In the genomic region with DNA sequence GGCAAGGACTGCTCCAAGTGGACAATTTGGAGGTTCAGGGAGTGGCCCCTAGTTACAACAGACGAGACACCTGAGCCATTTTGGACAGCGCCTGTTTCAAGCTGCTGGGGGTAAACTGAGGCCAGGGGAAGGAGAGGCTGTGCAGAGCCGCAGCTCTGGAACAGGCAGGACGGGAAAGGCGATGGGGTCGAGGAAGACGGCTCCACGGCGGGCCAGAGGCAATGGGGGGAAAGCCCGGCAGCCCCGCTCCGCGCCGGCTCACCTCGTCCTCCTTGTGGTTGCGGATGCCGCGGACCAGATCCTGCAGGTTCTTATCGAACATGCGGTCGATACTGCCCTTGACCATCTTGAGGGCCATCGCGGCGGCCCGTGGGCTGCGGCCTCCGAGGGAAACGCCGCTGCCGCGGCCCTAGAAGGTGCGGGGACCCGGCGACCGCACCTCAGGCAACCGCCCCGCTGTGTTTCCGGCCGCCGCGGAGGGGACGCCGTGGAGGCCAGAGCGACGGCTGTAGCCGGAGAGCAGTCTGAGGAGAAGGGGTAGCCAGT, we compare ENCODE assay signal across 8 mouse cellular contexts. TPM values are rescaled to one million over a fixed set of nuclear protein-coding genes. Genes with fewer than 3 reads are reported as not detected.
DNase-seq lines count a peak whose midpoint lies in the region; ATAC-seq and TF ChIP-seq lines count a peak whose summit lies in the region.

No protein-coding gene starts in this region.

- peak overlapping the region; percentile 99 for H3K9ac ChIP-seq in forebrain, embryonic 15.5 days (replicated peaks)
- H3K9ac ChIP-seq in liver, embryonic 14.5 days (replicated peaks): peak overlapping the region; percentile 96

- H3K4me2 ChIP-seq in forebrain, embryonic 15.5 days (replicated peaks): peak overlapping the region; percentile 80
- H3K4me2 ChIP-seq in liver, embryonic 14.5 days (ENCODE audit: low read depth): peak overlapping the region; percentile 99

- no peaks in the 10 kb centered on the region for H3K36me3 ChIP-seq in forebrain, embryonic 15.5 days
- H3K36me3 ChIP-seq in liver, embryonic 14.5 days (replicated peaks; ENCODE audit: control insufficient read depth, insufficient read depth, low read depth): no peaks in the 10 kb centered on the region; the same call in 1 of the 2 replicates

- DNase-seq in left cerebral cortex, postnatal 36 days (ENCODE audit: low spot score in 2 of 2): peak; percentile 32 to 44
- DNase-seq in left cerebral cortex, adult 18-20 months (ENCODE audit: low spot score in 2 of 2): no peak
- DNase-seq in liver, embryonic 14.5 days (ENCODE audit: low read depth in 3 of 3, low spot score in 3 of 3): peak in 1 of 3 experiments; percentile 17
- DNase-seq in ovary, postnatal 14 days (ENCODE audit: low spot score): no peak
- DNase-seq in thymus, postnatal 25 days: no peak
- no peak for DNase-seq in right cerebral cortex, postnatal 25 days

- no peaks in the 10 kb centered on the region for H3K27me3 ChIP-seq in forebrain, embryonic 15.5 days
- no peaks in the 10 kb centered on the region for H3K27me3 ChIP-seq in liver, embryonic 14.5 days (ENCODE audit: control insufficient read depth, insufficient read depth, low read length)

- peaks cover 11% of the 10 kb centered on the region for H3K4me1 ChIP-seq in cortical plate, adult 2 months (ENCODE audit: control insufficient read depth, insufficient read depth, low read length)
- H3K4me1 ChIP-seq in forebrain, embryonic 15.5 days: peaks cover 50% of the 10 kb centered on the region
- peaks cover 21 to 32% of the 10 kb centered on the region in 2 experiments for H3K4me1 ChIP-seq in liver, embryonic 14.5 days (replicated peaks; ENCODE audit: control insufficient read depth in 2 of 2, insufficient read depth in 2 of 2, low read length in 1 of 2)

- no peaks in the 10 kb centered on the region for H3K9me3 ChIP-seq in forebrain, embryonic 15.5 days
- no peaks in the 10 kb centered on the region for H3K9me3 ChIP-seq in liver, embryonic 14.5 days (ENCODE audit: control insufficient read depth, low read length)

- peak overlapping the region; percentile 6 for H3K27ac ChIP-seq in cortical plate, adult 2 months (ENCODE audit: insufficient read depth, low read length)
- H3K27ac ChIP-seq in forebrain, embryonic 15.5 days (replicated peaks): peak overlapping the region; percentile 83
- H3K27ac ChIP-seq in liver, embryonic 14.5 days: peak overlapping the region; percentile 59

- ATAC-seq in forebrain, embryonic 15.5 days (replicated peaks): peak; percentile 20
- ATAC-seq in liver, embryonic 14.5 days (ENCODE audit: insufficient read depth): peak; percentile 50

- no peak for TF ChIP-seq CTCF in cortical plate, adult 2 months (IDR thresholded peaks at IDR 0.05; ENCODE audit: extremely low read depth, insufficient read depth, low read length)
- TF ChIP-seq CTCF in liver, embryonic 14.5 days (IDR thresholded peaks at IDR 0.05; ENCODE audit: low read depth): no peak

- peak overlapping the region; percentile 99 for H3K4me3 ChIP-seq in cortical plate, adult 2 months (ENCODE audit: insufficient read depth, low read length)
- peak overlapping the region; percentile 96 for H3K4me3 ChIP-seq in forebrain, embryonic 15.5 days
- peak overlapping the region; percentile 78 to 98 for H3K4me3 ChIP-seq in liver, embryonic 14.5 days (ENCODE audit: insufficient read depth in 1 of 2, low read depth in 2 of 2, low read length in 2 of 2)

- WGBS in forebrain, embryonic 15.5 days: under 1% methylated on average over 46 of the region's 46 CpGs
- WGBS in liver, embryonic 14.5 days (ENCODE audit: insufficient replicate concordance): under 1% methylated on average over 46 of the region's 46 CpGs

- no peak for TF ChIP-seq POLR2A in cortical plate, adult 2 months (IDR thresholded peaks at IDR 0.05; ENCODE audit: extremely low read depth, insufficient read depth, low read length)

- intact Hi-C loops in left cerebral cortex, postnatal 36 days (cut with DNase I): no loop called here

- no peak for TF ChIP-seq EP300 in liver, embryonic 14.5 days (IDR thresholded peaks at IDR 0.05; ENCODE audit: low read depth)

RNA-seq across cellular contexts. Expression of a gene that starts 0.4 kb away (rescaled TPM):
- 100 to 1,000 TPM; 133 to 160 TPM for total RNA-seq in left cerebral cortex, postnatal 36 days (2021)
- 100 to 1,000 TPM; 140 to 153 TPM for total RNA-seq in left cerebral cortex, adult 18-20 months (2021)
- polyA plus RNA-seq in cortical plate, adult 2 months (2012; rRNA removed): 157 and 159 TPM in 2 replicates
- 98.9 and 103 TPM in 2 replicates for polyA plus RNA-seq in forebrain, embryonic 15.5 days (2015; fragmentation: Nextera tagmentation; extraction: Ambion mirVana)
- polyA plus RNA-seq in liver, embryonic 14.5 days (2012; rRNA removed): 24.5 and 26.2 TPM in 2 replicates
- polyA plus RNA-seq in liver, embryonic 14.5 days (2014; fragmentation: Nextera tagmentation; extraction: Ambion mirVana): 20.1 and 22.4 TPM in 2 replicates

RNA-seq across cellular contexts. Expression of a gene that starts 13.3 kb away (rescaled TPM):
- 10 to 100 TPM; 37.2 to 65.0 TPM for total RNA-seq in left cerebral cortex, postnatal 36 days (2021)
- 10 to 100 TPM; 43.0 to 44.4 TPM for total RNA-seq in left cerebral cortex, adult 18-20 months (2021)
- polyA plus RNA-seq in cortical plate, adult 2 months (2012; rRNA removed): 45.9 and 47.8 TPM in 2 replicates
- 22.0 and 23.1 TPM in 2 replicates for polyA plus RNA-seq in forebrain, embryonic 15.5 days (2015; fragmentation: Nextera tagmentation; extraction: Ambion mirVana)
- polyA plus RNA-seq in liver, embryonic 14.5 days (2012; rRNA removed): 11.5 and 11.6 TPM in 2 replicates
- polyA plus RNA-seq in liver, embryonic 14.5 days (2014; fragmentation: Nextera tagmentation; extraction: Ambion mirVana): 7.1 and 8.3 TPM in 2 replicates

RNA-seq across cellular contexts. Expression of a gene that starts 39.7 kb away (rescaled TPM):
- total RNA-seq in left cerebral cortex, postnatal 36 days (2021): 10 to 100 TPM; 36.7 to 47.3 TPM
- 10 to 100 TPM; 42.6 to 45.2 TPM for total RNA-seq in left cerebral cortex, adult 18-20 months (2021)
- 111 and 118 TPM in 2 replicates for polyA plus RNA-seq in cortical plate, adult 2 months (2012; rRNA removed)
- 33.4 and 35.2 TPM in 2 replicates for polyA plus RNA-seq in forebrain, embryonic 15.5 days (2015; fragmentation: Nextera tagmentation; extraction: Ambion mirVana)
- polyA plus RNA-seq in liver, embryonic 14.5 days (2012; rRNA removed): 9.9 and 11.3 TPM in 2 replicates
- 4.0 and 6.0 TPM in 2 replicates for polyA plus RNA-seq in liver, embryonic 14.5 days (2014; fragmentation: Nextera tagmentation; extraction: Ambion mirVana)

RNA-seq across cellular contexts. Expression of a gene that starts 39.9 kb away (rescaled TPM):
- total RNA-seq in left cerebral cortex, postnatal 36 days (2021): 10 to 100 TPM; 14.0 TPM
- 10 to 100 TPM; 17.1 to 17.2 TPM for total RNA-seq in left cerebral cortex, adult 18-20 months (2021)
- 7.9 and 9.4 TPM in 2 replicates for polyA plus RNA-seq in cortical plate, adult 2 months (2012; rRNA removed)
- 52.6 and 55.1 TPM in 2 replicates for polyA plus RNA-seq in forebrain, embryonic 15.5 days (2015; fragmentation: Nextera tagmentation; extraction: Ambion mirVana)
- polyA plus RNA-seq in liver, embryonic 14.5 days (2012; rRNA removed): 13.0 and 15.8 TPM in 2 replicates
- 14.2 and 16.0 TPM in 2 replicates for polyA plus RNA-seq in liver, embryonic 14.5 days (2014; fragmentation: Nextera tagmentation; extraction: Ambion mirVana)

RNA-seq across cellular contexts. Expression of a gene that starts 56.3 kb away (rescaled TPM):
- total RNA-seq in left cerebral cortex, postnatal 36 days (2021): 10 to 100 TPM; 44.3 to 53.0 TPM
- total RNA-seq in left cerebral cortex, adult 18-20 months (2021): 10 to 100 TPM; 46.8 to 53.3 TPM
- 38.9 and 46.1 TPM in 2 replicates for polyA plus RNA-seq in cortical plate, adult 2 months (2012; rRNA removed)
- polyA plus RNA-seq in forebrain, embryonic 15.5 days (2015; fragmentation: Nextera tagmentation; extraction: Ambion mirVana): 60.2 and 62.6 TPM in 2 replicates
- 26.1 and 35.6 TPM in 2 replicates for polyA plus RNA-seq in liver, embryonic 14.5 days (2012; rRNA removed)
- polyA plus RNA-seq in liver, embryonic 14.5 days (2014; fragmentation: Nextera tagmentation; extraction: Ambion mirVana): 36.1 and 40.7 TPM in 2 replicates

Comparison
In these comparisons a context has a peak if more than half of its experiments do, and no peak if none do; other contexts are left out.
1. DNase-seq: peak in left cerebral cortex, postnatal 36 days (2 of 2); none in left cerebral cortex, adult 18-20 months (0 of 2), ovary, postnatal 14 days (single experiment), thymus, postnatal 25 days (single experiment) and right cerebral cortex, postnatal 25 days (single experiment).
2. H3K27ac ChIP-seq: peak in every context shown above with its lines; median percentile 83 in forebrain, embryonic 15.5 days; 59 in liver, embryonic 14.5 days; 6 in cortical plate, adult 2 months.
3. Peak in every context shown above with its lines, with median percentiles within 50 percentile points of each other: H3K4me3 ChIP-seq.